Mouse (Mus musculus) adrenal gland, postnatal 25 days (tissue): ENCODE results near the gene Gatc. TPM values are rescaled to one million over a fixed set of nuclear protein-coding genes. Genes with fewer than 3 reads are reported as not detected.

ENCODE experiments used
- total RNA-seq: library from RNA; stranded (reverse); gene quantifications from 2 replicates; pipeline ENCODE4 v1.2.3, GENCODE M21; 2021

Gatc gene
- total RNA-seq, 1 experiment from 2014 or later: 21.6 TPM

Other genes with a start within 250 kb of the Gatc start
- gene Gm10401, start 242.9 kb downstream of the Gatc start, total RNA-seq: not detected in 2 replicates
- gene Acads, start 221.8 kb downstream of the Gatc start, total RNA-seq: 181 and 197 TPM in 2 replicates
- gene Unc119b, start 206.2 kb downstream of the Gatc start, total RNA-seq: 36.2 and 41.3 TPM in 2 replicates
- gene Mlec, start 183.0 kb downstream of the Gatc start, total RNA-seq: 139 and 194 TPM in 2 replicates
- 36.4 and 44.4 TPM in 2 replicates for gene Cabp1, start 146.8 kb downstream of the Gatc start, total RNA-seq
- gene Pop5, start 105.3 kb downstream of the Gatc start, total RNA-seq: 77.2 and 94.0 TPM in 2 replicates
- 269 and 281 TPM in 2 replicates for gene Rnf10, start 68.3 kb downstream of the Gatc start, total RNA-seq
- gene Coq5, start 61.5 kb downstream of the Gatc start, total RNA-seq: 51.0 and 53.0 TPM in 2 replicates
- 243 and 326 TPM in 2 replicates for gene Dynll1, start 40.2 kb downstream of the Gatc start, total RNA-seq
- 74.5 and 77.0 TPM in 2 replicates for gene Srsf9, start 14.0 kb downstream of the Gatc start, total RNA-seq
- 37.6 and 47.5 TPM in 2 replicates for gene Triap1, start within 50 bp of the Gatc start, total RNA-seq
- 1,153 and 1,399 TPM in 2 replicates for gene Cox6a1, start 7.8 kb upstream of the Gatc start, total RNA-seq
- gene Msi1, start 88.4 kb upstream of the Gatc start, total RNA-seq: 15.3 and 20.8 TPM in 2 replicates
- gene Pla2g1b, start 125.1 kb upstream of the Gatc start, total RNA-seq: not detected in 2 replicates
- gene Sirt4, start 143.5 kb upstream of the Gatc start, total RNA-seq: 25.2 and 38.3 TPM in 2 replicates
- 38.4 and 45.8 TPM in 2 replicates for gene Pxn, start 165.5 kb upstream of the Gatc start, total RNA-seq
- 743 and 806 TPM in 2 replicates for gene Rplp0, start 218.3 kb upstream of the Gatc start, total RNA-seq
- gene Gcn1l1, start 224.1 kb upstream of the Gatc start, total RNA-seq: 71.9 and 76.6 TPM in 2 replicates